Mouse (Mus musculus): ENCODE results near the gene Ctnnbl1. TPM values are rescaled to one million over a fixed set of nuclear protein-coding genes. Genes with fewer than 3 reads are reported as not detected.

Gene Ctnnbl1
- polyA plus RNA-seq, 1 experiment from 2014 or later = 55.4 TPM

DNA sequence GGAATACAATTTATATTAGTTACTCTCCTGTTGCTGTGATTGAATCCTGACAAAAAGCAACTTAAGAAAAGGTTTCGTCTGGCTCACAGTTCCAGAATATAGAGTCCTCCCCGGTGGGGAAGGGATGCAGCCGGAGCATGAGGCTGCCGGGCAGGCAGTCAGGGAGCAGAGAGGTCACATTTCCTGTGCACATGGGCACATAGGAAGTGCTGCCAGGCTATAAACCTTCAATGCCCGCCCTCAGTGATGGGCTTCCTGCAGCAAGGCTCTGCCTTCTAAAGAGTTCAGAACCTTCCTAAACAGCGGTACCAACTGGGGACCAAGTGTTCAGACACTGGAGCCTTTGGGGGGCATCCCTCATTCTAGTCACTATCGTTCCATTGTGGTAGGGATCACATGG lies 7.4 kb downstream of the Ctnnbl1 start:
- no peak for ATAC-seq (ENCODE audit: insufficient number of reproducible peaks, insufficient read depth, low FRiP score, low read depth)
- Histone ChIP-seq H3K4me3 (ENCODE audit: low read depth, low read length) (no peak overlapping the region), H3K9ac (replicated peaks; ENCODE audit: low read depth, low read length) (no peak overlapping the region), H3K4me2 (replicated peaks; ENCODE audit: low read depth, low read length) (no peak overlapping the region), H3K27ac (ENCODE audit: low read length) (no peak overlapping the region), H3K36me3 (ENCODE audit: control insufficient read depth, insufficient read depth, low read length) (no peaks in the 10 kb centered on the region), H3K4me1 (ENCODE audit: control insufficient read depth, insufficient read depth, low read length) (no peaks in the 10 kb centered on the region), H3K27me3 (ENCODE audit: control insufficient read depth, insufficient read depth, low read length) (no peaks in the 10 kb centered on the region), H3K9me3 (ENCODE audit: control insufficient read depth, low read depth, low read length) (peaks cover 4% of the 10 kb centered on the region; the same call in 1 of the 2 replicates)
- 75% methylated on average over 7 of the region's 7 CpGs for WGBS

DNA sequence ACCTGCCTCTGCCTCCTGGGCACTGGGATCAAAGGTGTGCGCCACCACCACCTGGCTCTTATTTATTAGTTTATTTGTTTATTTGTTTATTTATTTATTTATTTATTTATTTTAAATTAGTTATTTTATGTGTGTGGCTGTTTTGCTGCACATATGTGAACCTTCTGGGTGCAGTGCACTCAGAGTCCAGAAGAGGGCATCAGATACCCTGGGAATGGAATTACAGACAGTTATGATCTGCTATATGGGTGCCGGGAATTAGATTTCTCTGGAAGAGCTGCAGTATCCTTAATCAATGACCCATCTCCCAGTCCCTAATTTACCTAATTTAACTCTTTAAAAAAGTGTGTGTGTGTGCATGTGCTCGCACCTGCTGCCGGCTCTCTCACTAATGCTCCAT lies 8.5 kb downstream of the Ctnnbl1 start:
- H3K4me1 ChIP-seq (ENCODE audit: control insufficient read depth, insufficient read depth, low read length) = no peaks in the 10 kb centered on the region
- H3K4me2 ChIP-seq (replicated peaks; ENCODE audit: low read depth, low read length) = no peak overlapping the region
- no peak for ATAC-seq (ENCODE audit: insufficient number of reproducible peaks, insufficient read depth, low FRiP score, low read depth)
- no peak overlapping the region for H3K4me3 ChIP-seq (ENCODE audit: low read depth, low read length)
- H3K27me3 ChIP-seq (ENCODE audit: control insufficient read depth, insufficient read depth, low read length) = no peaks in the 10 kb centered on the region
- H3K36me3 ChIP-seq (ENCODE audit: control insufficient read depth, insufficient read depth, low read length) = no peaks in the 10 kb centered on the region
- peaks cover 4% of the 10 kb centered on the region; the same call in 1 of the 2 replicates for H3K9me3 ChIP-seq (ENCODE audit: control insufficient read depth, low read depth, low read length)
- no peak overlapping the region for H3K9ac ChIP-seq (replicated peaks; ENCODE audit: low read depth, low read length)
- H3K27ac ChIP-seq (ENCODE audit: low read length) = no peak overlapping the region
- over 99% methylated on average over 4 of the region's 4 CpGs for WGBS

DNA sequence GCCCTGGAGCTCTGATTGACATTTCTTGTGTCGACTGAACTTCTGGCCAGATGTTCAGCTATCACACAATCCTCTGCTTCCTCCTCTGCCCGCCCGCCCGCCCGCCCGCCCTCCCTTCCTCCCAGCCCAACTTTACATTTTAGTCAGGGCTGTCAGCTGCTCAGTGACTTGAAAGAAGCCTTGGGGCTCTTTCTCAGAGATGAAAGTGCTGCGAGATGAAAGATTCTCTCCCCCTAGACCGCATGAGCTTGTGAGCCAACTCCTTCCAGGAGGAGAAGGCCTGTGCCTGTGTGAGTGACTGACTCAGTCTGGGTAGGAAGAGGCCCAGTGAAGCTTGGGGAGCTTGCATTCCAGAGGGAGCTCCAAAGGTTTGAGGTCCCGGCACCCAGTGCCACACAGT lies 9.4 kb downstream of the Ctnnbl1 start:
- Histone ChIP-seq H3K9me3 (ENCODE audit: control insufficient read depth, low read depth, low read length) (peaks cover 4% of the 10 kb centered on the region; the same call in 1 of the 2 replicates), H3K4me2 (replicated peaks; ENCODE audit: low read depth, low read length) (no peak overlapping the region), H3K36me3 (ENCODE audit: control insufficient read depth, insufficient read depth, low read length) (no peaks in the 10 kb centered on the region), H3K9ac (replicated peaks; ENCODE audit: low read depth, low read length) (no peak overlapping the region), H3K4me3 (ENCODE audit: low read depth, low read length) (no peak overlapping the region), H3K4me1 (ENCODE audit: control insufficient read depth, insufficient read depth, low read length) (peaks cover 5% of the 10 kb centered on the region; the same call in 1 of the 2 replicates), H3K27me3 (ENCODE audit: control insufficient read depth, insufficient read depth, low read length) (no peaks in the 10 kb centered on the region), H3K27ac (ENCODE audit: low read length) (no peak overlapping the region)
- 65% methylated on average over 9 of the region's 9 CpGs for WGBS
- ATAC-seq (ENCODE audit: insufficient number of reproducible peaks, insufficient read depth, low FRiP score, low read depth) = no peak

DNA sequence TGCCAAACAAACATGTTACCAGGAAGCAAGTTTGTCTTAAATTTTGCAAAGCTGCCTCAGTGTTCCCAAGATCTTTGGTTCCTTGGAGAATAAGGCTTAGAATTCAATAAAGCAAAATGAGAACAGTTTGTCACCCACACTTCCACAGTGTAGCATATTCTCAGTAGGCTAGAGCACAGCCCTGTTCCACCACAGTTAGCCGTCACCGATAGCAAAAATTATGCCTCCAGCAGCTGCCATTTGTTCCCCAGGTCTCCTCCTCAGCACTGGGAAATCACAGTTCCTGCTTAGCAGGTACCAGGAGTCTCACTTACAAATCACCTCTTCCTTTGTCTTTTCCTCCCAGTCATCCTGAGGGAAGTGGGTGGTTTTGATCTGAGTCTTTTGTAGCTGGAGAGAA lies 10.8 kb downstream of the Ctnnbl1 start:
- 41% methylated on average over 2 of the region's 2 CpGs for WGBS
- Histone ChIP-seq H3K4me2 (replicated peaks; ENCODE audit: low read depth, low read length) (no peak overlapping the region), H3K4me3 (ENCODE audit: low read depth, low read length) (no peak overlapping the region), H3K9ac (replicated peaks; ENCODE audit: low read depth, low read length) (no peak overlapping the region), H3K36me3 (ENCODE audit: control insufficient read depth, insufficient read depth, low read length) (no peaks in the 10 kb centered on the region), H3K4me1 (ENCODE audit: control insufficient read depth, insufficient read depth, low read length) (peaks cover 5% of the 10 kb centered on the region; the same call in 1 of the 2 replicates), H3K27me3 (ENCODE audit: control insufficient read depth, insufficient read depth, low read length) (no peaks in the 10 kb centered on the region), H3K27ac (ENCODE audit: low read length) (no peak overlapping the region), H3K9me3 (ENCODE audit: control insufficient read depth, low read depth, low read length) (peaks cover 4% of the 10 kb centered on the region; the same call in 1 of the 2 replicates)
- ATAC-seq (ENCODE audit: insufficient number of reproducible peaks, insufficient read depth, low FRiP score, low read depth) = no peak

DNA sequence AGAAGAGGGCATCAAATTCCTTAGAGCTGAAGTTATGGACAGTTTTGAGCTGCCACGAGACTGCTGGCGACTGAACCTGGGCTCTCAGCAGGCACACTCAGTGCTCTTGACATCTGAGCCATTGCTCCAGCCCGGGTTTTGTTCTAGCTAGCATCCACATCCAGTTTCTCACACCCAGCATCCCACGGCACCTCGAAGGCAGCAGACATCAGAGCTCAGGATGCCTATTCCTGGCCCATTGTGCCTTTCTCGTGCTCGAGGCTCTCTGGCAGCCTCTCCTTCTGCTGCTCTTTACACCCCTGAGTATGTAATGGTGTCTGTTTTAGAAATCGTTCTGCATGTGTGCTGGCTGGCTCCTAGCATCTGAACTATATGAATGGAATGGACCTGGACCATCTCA lies 13.3 kb downstream of the Ctnnbl1 start:
- Histone ChIP-seq H3K27me3 (ENCODE audit: control insufficient read depth, insufficient read depth, low read length) (no peaks in the 10 kb centered on the region), H3K4me1 (ENCODE audit: control insufficient read depth, insufficient read depth, low read length) (peaks cover 5% of the 10 kb centered on the region; the same call in 1 of the 2 replicates), H3K9ac (replicated peaks; ENCODE audit: low read depth, low read length) (no peak overlapping the region), H3K4me2 (replicated peaks; ENCODE audit: low read depth, low read length) (no peak overlapping the region), H3K4me3 (ENCODE audit: low read depth, low read length) (no peak overlapping the region), H3K27ac (ENCODE audit: low read length) (no peak overlapping the region), H3K9me3 (ENCODE audit: control insufficient read depth, low read depth, low read length) (peaks cover 4% of the 10 kb centered on the region; the same call in 1 of the 2 replicates), H3K36me3 (ENCODE audit: control insufficient read depth, insufficient read depth, low read length) (no peaks in the 10 kb centered on the region)
- 80% methylated on average over 8 of the region's 8 CpGs for WGBS
- ATAC-seq (ENCODE audit: insufficient number of reproducible peaks, insufficient read depth, low FRiP score, low read depth) = no peak

DNA sequence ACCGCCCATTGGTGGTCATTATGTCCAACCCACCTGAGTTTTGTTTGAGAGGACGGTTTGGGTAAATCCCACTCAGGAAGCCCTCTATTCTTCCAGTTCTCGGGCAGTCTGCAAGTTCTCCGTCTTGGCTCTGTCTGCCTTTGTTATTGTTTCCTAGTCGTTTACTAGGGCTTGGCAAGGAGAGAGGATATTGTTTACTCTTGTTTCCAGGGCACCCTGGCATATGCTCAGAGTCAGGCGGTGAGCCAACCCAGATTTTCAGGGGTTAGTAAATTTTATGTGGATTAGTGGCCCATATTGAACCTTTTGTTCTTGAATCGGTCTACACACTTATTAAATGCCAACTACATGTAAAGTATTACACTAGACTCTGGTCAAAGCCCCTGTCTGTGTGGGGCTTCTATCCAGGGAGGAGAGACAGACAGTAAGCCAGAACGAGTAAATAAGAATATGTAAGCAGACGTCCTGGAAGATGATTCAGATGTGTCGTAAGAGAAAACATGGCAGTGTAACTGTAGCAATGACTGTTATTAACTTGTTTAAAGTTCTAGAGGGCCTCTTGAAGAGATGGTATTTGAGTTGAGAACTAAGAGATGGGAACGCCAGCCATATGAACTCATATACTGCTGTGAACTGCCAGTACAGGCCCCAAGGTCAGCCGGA lies 13.9 kb downstream of the Ctnnbl1 start:
- no peak overlapping the region for H3K9ac ChIP-seq (replicated peaks; ENCODE audit: low read depth, low read length)
- ATAC-seq (ENCODE audit: insufficient number of reproducible peaks, insufficient read depth, low FRiP score, low read depth) = no peak
- no peaks in the 10 kb centered on the region; the same call in 1 of the 2 replicates for H3K9me3 ChIP-seq (ENCODE audit: control insufficient read depth, low read depth, low read length)
- no peaks in the 10 kb centered on the region for H3K27me3 ChIP-seq (ENCODE audit: control insufficient read depth, insufficient read depth, low read length)
- no peaks in the 10 kb centered on the region for H3K36me3 ChIP-seq (ENCODE audit: control insufficient read depth, insufficient read depth, low read length)
- no peak overlapping the region for H3K4me3 ChIP-seq (ENCODE audit: low read depth, low read length)
- no peak overlapping the region for H3K4me2 ChIP-seq (replicated peaks; ENCODE audit: low read depth, low read length)
- peaks cover 5% of the 10 kb centered on the region; the same call in 1 of the 2 replicates for H3K4me1 ChIP-seq (ENCODE audit: control insufficient read depth, insufficient read depth, low read length)
- H3K27ac ChIP-seq (ENCODE audit: low read length) = no peak overlapping the region
- 63% methylated on average over 12 of the region's 12 CpGs for WGBS

DNA sequence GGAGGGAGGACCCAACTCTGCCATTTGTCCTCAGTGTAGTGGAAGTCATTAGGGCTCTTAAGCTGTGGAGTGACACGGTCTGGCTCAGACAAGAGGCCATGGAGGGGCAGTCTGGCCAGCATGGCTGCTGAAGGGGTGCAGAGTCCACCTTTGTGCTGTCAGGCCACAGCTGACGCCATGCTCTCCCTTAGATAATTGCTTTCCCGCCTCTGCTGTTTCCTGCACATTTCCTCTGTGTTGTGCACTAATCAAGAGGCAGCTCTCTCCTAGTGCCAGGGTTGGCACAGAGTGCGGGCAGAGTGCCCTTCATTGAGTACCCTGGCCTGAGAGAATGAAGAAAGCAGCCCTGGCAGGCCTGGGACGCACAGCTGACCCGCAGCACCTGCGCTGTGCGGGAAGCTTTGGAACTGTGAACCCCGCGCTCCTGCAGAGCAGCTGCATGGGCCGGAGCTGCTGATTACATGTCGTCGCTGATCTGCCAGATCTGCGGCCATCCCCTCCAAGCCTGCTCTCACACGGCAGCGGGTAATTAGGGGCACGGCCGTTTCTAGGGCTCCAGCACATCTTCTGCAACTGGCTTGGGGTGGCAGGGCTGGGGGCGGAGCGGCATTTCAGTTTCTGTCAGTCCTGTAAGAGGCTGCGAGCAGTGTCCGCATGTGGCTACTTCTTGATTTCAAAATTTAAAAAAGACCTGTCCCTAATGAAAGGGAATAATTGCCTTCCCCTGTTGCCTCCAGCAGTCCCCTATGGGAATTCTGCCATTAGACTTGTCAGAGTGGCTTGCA lies 14.6 kb downstream of the Ctnnbl1 start:
- no peak overlapping the region for H3K9ac ChIP-seq (replicated peaks; ENCODE audit: low read depth, low read length)
- H3K4me1 ChIP-seq (ENCODE audit: control insufficient read depth, insufficient read depth, low read length) = peaks cover 5% of the 10 kb centered on the region; the same call in 1 of the 2 replicates
- ATAC-seq (ENCODE audit: insufficient number of reproducible peaks, insufficient read depth, low FRiP score, low read depth) = no peak
- no peaks in the 10 kb centered on the region for H3K27me3 ChIP-seq (ENCODE audit: control insufficient read depth, insufficient read depth, low read length)
- no peak overlapping the region for H3K4me2 ChIP-seq (replicated peaks; ENCODE audit: low read depth, low read length)
- no peaks in the 10 kb centered on the region for H3K36me3 ChIP-seq (ENCODE audit: control insufficient read depth, insufficient read depth, low read length)
- WGBS = 64% methylated on average over 22 of the region's 22 CpGs
- H3K4me3 ChIP-seq (ENCODE audit: low read depth, low read length) = no peak overlapping the region
- no peaks in the 10 kb centered on the region for H3K9me3 ChIP-seq (ENCODE audit: control insufficient read depth, low read depth, low read length)
- H3K27ac ChIP-seq (ENCODE audit: low read length) = no peak overlapping the region

DNA sequence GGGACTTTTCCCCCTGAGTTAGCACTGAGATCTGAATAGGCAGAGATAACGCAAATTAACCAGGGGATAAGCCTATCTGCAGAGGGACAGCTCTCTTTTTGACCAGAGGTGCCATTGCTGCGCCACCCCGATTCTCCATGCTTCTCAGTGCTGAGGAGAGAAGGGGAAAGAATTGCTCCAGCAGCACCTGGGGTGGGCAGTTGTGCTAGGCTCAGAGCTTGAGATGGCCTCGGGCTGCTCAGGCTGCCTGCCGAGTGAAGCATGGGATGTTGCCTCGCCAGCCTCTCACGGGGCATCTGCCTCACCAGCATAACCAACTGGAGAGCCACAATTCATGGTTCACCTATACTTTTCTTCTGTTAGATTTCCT lies 15.2 kb downstream of the Ctnnbl1 start:
- no peak for ATAC-seq (ENCODE audit: insufficient number of reproducible peaks, insufficient read depth, low FRiP score, low read depth)
- Histone ChIP-seq H3K9me3 (ENCODE audit: control insufficient read depth, low read depth, low read length) (no peaks in the 10 kb centered on the region), H3K4me1 (ENCODE audit: control insufficient read depth, insufficient read depth, low read length) (peaks cover 5% of the 10 kb centered on the region; the same call in 1 of the 2 replicates), H3K36me3 (ENCODE audit: control insufficient read depth, insufficient read depth, low read length) (no peaks in the 10 kb centered on the region), H3K4me3 (ENCODE audit: low read depth, low read length) (no peak overlapping the region), H3K4me2 (replicated peaks; ENCODE audit: low read depth, low read length) (no peak overlapping the region), H3K27ac (ENCODE audit: low read length) (no peak overlapping the region), H3K27me3 (ENCODE audit: control insufficient read depth, insufficient read depth, low read length) (no peaks in the 10 kb centered on the region), H3K9ac (replicated peaks; ENCODE audit: low read depth, low read length) (no peak overlapping the region)
- WGBS = 91% methylated on average over 7 of the region's 7 CpGs
